Mouse (Mus musculus) MN1 (cell line): Measurements from ENCODE around the gene Mapk1ip1.

Experiments used
- DNase-seq: peaks from one replicate; pipeline ENCODE4 v3.0.0-alpha.2; 2016; ENCODE audit warnings: low spot score

Gene Mapk1ip1

GRCm38 (mm10) chr7:138840594-138841021 lies 5.5 kb downstream of the Mapk1ip1 start:
- DNase-seq, result peak; percentile 84

GRCm38 (mm10) chr7:138835028-138835427 lies 11.0 kb downstream of the Mapk1ip1 start:
- peak; percentile 61 for DNase-seq

DNA sequence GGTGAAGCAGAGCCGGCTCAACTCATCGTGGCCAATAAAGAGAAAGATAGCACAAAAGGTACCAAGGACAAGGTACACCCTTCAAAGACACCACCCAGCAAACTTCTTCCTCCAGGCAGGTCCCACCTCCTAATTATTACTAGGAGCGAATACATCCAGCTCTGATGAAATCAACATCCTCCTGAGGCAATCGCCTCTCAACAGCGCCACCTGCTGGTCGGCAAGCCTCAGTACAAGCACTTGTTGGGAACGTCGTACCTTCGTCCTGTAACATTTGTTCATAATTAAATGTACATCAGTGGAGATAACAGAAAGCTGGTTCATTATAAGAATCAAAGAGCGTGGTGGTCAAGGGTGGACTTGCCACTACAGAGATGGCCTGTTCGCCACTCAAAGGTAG lies 18.3 kb downstream of the Mapk1ip1 start:
- DNase-seq, result peak; percentile 84

GRCm38 (mm10) chr7:138824995-138825756 lies 20.9 kb downstream of the Mapk1ip1 start:
- DNase-seq, result no peak

- DNase-seq, result no peak
Observed at GRCm38 (mm10) chr7:138824423-138824822, 21.6 kb downstream of the Mapk1ip1 start.

GRCm38 (mm10) chr7:138818314-138818713 lies 27.8 kb downstream of the Mapk1ip1 start:
- DNase-seq, result no peak

GRCm38 (mm10) chr7:138813213-138813875 lies 32.7 kb downstream of the Mapk1ip1 start:
- DNase-seq, result no peak

- DNase-seq, result no peak
Observed at GRCm38 (mm10) chr7:138807146-138807545, 38.9 kb downstream of the Mapk1ip1 start.

DNA sequence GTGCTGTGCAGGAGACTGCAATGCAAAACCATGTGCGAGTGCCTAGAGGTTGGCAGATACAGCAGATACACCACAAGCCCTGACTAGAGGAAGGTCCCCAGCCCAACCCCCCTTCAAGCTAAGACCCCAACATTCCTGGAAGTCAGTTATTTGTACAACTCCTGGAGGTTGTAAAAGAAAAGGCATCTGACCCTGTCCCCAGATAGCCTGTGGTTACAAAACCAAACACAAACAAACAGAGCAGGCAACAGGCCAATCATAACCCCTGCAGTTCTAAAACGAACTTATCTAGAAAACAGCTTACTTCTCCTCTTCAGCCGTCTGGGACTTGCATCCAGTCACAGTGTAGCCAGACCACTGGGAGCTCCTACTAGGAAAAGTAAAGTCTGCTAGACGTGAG lies 42.7 kb downstream of the Mapk1ip1 start:
- no peak for DNase-seq

- DNase-seq, result no peak
Observed at GRCm38 (mm10) chr7:138788109-138788508, 58.0 kb downstream of the Mapk1ip1 start.
